Mouse (Mus musculus): ENCODE results near the gene Apba2. TPM values are rescaled to one million over a fixed set of nuclear protein-coding genes. Genes with fewer than 3 reads are reported as not detected.

Gene Apba2
- polyA plus RNA-seq, 1 experiment: not detected

DNA sequence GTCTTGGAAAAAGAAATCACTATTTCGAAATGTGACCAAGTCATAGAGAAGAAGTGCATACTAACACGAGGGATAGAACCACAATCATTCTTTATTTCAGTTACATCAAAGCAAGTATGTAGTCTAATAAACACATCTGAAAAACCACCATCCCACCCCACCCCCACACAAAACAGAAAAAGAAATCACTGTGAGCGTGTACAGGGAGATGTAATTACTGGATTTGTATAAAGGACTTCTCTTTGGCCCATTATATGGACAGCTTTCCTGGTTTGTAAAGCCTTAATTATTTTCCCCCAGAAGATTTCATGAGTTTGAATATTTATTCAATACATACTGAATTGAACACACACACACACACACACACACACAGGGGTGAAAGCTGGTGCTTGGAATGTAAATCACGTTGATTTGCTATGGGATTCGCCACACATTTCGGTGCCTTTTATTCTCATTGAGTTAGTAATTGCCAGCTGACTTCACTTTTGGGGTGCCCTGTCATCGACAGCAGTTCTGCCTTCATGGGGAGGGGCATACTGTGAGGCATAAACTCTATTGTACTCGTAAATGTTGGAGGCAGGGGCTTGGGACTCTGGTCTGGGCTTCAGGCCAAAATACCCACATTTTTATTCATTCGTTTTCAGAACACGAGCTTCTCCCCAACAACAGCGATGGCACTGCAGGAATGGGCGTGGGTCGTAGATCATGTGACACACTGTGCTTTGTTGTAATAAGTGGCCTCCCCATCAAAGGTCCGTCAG is 195.2 kb downstream of the Apba2 start:
- Histone ChIP-seq H3K4me3 (ENCODE audit: insufficient read depth, poor library complexity, severe bottlenecking) (no peak overlapping the region), H3K36me3 (ENCODE audit: control insufficient read depth, insufficient read depth) (no peaks in the 10 kb centered on the region), H3K79me2 (ENCODE audit: control insufficient read depth, insufficient read depth) (no peaks in the 10 kb centered on the region), H3K79me3 (ENCODE audit: low read depth) (no peaks in the 10 kb centered on the region), H3ac (ENCODE audit: control insufficient read depth, insufficient read length, low read depth) (no peak overlapping the region), H3K27me3 (ENCODE audit: control insufficient read depth, insufficient read depth, insufficient read length) (no peaks in the 10 kb centered on the region)
- TF ChIP-seq CEBPB (IDR thresholded peaks at IDR 0.05; ENCODE audit: low read depth) (no peak), FOSL1 (IDR thresholded peaks at IDR 0.05; ENCODE audit: insufficient read depth, low read length, poor library complexity, severe bottlenecking) (no peak), MYOG (IDR thresholded peaks at IDR 0.05; ENCODE audit: control insufficient read depth, extremely low read depth, insufficient read length) (no peak), CTCF (IDR thresholded peaks at IDR 0.05; ENCODE audit: control insufficient read depth, insufficient read depth, insufficient read length) (no peak), MYOD1 (IDR thresholded peaks at IDR 0.05; ENCODE audit: control insufficient read depth, insufficient read length, low read depth) (no peak), USF1 (IDR thresholded peaks at IDR 0.05; ENCODE audit: low read depth) (no peak), MAX (IDR thresholded peaks at IDR 0.05) (no peak)

DNA sequence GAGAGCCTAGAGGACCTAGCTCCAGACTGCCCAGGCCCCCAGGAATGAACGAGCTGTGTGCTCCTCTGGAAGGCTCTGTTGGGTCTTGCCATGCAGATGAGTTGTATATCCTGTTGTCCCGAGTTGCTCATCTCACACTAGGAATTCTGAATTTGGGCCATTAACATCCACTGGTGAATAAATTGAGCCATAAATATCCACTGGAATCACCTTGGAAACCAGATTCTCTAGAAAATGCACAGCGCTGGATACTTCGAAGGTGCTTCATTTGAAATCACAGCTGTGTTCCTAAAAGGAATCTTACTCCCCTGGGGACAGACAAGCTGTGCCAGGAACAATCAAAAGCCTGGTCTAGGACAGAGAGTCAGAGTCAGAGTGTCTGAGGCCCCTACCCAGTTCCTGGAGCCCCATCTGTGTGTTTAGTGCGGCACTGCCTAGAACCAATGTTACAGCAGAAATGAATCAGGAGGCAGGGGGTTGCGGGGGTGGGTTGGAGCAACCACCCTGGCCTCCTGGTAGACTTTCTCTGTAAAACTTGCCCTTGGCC is 196.4 kb downstream of the Apba2 start:
- Histone ChIP-seq H3K4me3 (ENCODE audit: insufficient read depth, poor library complexity, severe bottlenecking) (no peak overlapping the region), H3ac (ENCODE audit: control insufficient read depth, insufficient read length, low read depth) (no peak overlapping the region), H3K79me2 (ENCODE audit: control insufficient read depth, insufficient read depth) (no peaks in the 10 kb centered on the region), H3K36me3 (ENCODE audit: control insufficient read depth, insufficient read depth) (no peaks in the 10 kb centered on the region), H3K27me3 (ENCODE audit: control insufficient read depth, insufficient read depth, insufficient read length) (no peaks in the 10 kb centered on the region), H3K79me3 (ENCODE audit: low read depth) (no peaks in the 10 kb centered on the region)
- TF ChIP-seq CTCF (IDR thresholded peaks at IDR 0.05; ENCODE audit: control insufficient read depth, insufficient read depth, insufficient read length) (no peak), USF1 (IDR thresholded peaks at IDR 0.05; ENCODE audit: low read depth) (no peak), MYOD1 (IDR thresholded peaks at IDR 0.05; ENCODE audit: control insufficient read depth, insufficient read length, low read depth) (no peak), MYOG (IDR thresholded peaks at IDR 0.05; ENCODE audit: control insufficient read depth, extremely low read depth, insufficient read length) (no peak)

DNA sequence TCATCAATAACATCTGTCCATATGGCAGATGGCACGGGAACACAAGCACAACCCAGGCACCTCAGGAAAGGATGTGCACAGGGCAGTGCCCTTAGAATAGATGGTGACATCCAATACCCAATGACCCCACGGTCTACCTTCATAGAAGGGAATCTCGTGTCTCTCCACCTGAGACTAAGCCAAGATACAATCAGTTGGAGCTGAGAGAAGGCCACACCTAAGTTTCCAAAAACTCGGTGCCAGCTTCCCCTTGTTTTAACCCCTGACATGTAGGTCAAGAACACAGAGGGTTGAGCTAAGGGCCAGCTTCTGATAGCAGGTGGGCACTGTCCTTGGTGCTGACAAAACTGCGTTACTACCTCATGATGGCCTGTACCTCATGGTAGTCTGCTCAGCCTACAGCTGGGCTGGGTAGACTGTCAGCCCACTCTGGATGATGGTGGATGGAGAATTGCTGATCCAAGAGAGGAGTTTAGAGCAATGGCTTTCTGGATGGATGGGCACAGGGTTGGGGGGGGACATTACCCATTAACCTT is 202.6 kb downstream of the Apba2 start:
- H3K36me3 ChIP-seq (ENCODE audit: control insufficient read depth, insufficient read depth): no peaks in the 10 kb centered on the region
- no peak overlapping the region for H3K4me3 ChIP-seq (ENCODE audit: insufficient read depth, poor library complexity, severe bottlenecking)
- H3K27me3 ChIP-seq (ENCODE audit: control insufficient read depth, insufficient read depth, insufficient read length): no peaks in the 10 kb centered on the region
- H3K79me3 ChIP-seq (ENCODE audit: low read depth): no peaks in the 10 kb centered on the region
- TF ChIP-seq MYOG (IDR thresholded peaks at IDR 0.05; ENCODE audit: control insufficient read depth, extremely low read depth, insufficient read length) (no peak), USF1 (IDR thresholded peaks at IDR 0.05; ENCODE audit: low read depth) (no peak), MAX (IDR thresholded peaks at IDR 0.05) (no peak), MYOD1 (IDR thresholded peaks at IDR 0.05; ENCODE audit: control insufficient read depth, insufficient read length, low read depth) (no peak), CEBPB (IDR thresholded peaks at IDR 0.05; ENCODE audit: low read depth) (no peak), CTCF (IDR thresholded peaks at IDR 0.05; ENCODE audit: control insufficient read depth, insufficient read depth, insufficient read length) (no peak), FOSL1 (IDR thresholded peaks at IDR 0.05; ENCODE audit: insufficient read depth, low read length, poor library complexity, severe bottlenecking) (no peak)
- H3ac ChIP-seq (ENCODE audit: control insufficient read depth, insufficient read length, low read depth): no peak overlapping the region
- no peaks in the 10 kb centered on the region for H3K79me2 ChIP-seq (ENCODE audit: control insufficient read depth, insufficient read depth)

DNA sequence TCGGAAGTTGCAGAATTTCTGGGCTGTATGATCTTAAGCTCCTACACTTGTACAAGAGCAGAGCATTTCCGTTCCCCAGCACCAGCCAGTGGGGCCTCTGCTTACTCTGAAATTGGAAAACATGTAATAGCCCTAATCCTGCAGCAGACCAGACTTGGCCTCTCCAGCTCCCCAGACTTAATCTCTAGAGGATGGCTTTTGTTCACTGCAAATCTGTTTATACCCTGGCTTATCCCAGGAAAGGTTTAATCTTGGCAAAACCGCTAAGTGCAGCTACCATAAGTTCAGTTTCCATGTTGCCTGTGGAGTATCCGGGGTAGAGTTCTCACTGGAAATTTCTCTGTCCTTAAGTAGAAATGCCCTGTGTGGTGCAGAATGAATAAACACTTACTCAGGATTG is 206.7 kb downstream of the Apba2 start:
- H3ac ChIP-seq (ENCODE audit: control insufficient read depth, insufficient read length, low read depth): no peak overlapping the region
- H3K27me3 ChIP-seq (ENCODE audit: control insufficient read depth, insufficient read depth, insufficient read length): no peaks in the 10 kb centered on the region
- H3K79me2 ChIP-seq (ENCODE audit: control insufficient read depth, insufficient read depth): no peaks in the 10 kb centered on the region
- TF ChIP-seq FOSL1 (IDR thresholded peaks at IDR 0.05; ENCODE audit: insufficient read depth, low read length, poor library complexity, severe bottlenecking) (no peak), USF1 (IDR thresholded peaks at IDR 0.05; ENCODE audit: low read depth) (no peak), CEBPB (IDR thresholded peaks at IDR 0.05; ENCODE audit: low read depth) (no peak), MYOD1 (IDR thresholded peaks at IDR 0.05; ENCODE audit: control insufficient read depth, insufficient read length, low read depth) (no peak), CTCF (IDR thresholded peaks at IDR 0.05; ENCODE audit: control insufficient read depth, insufficient read depth, insufficient read length) (no peak), MYOG (IDR thresholded peaks at IDR 0.05; ENCODE audit: control insufficient read depth, extremely low read depth, insufficient read length) (no peak), MAX (IDR thresholded peaks at IDR 0.05) (no peak)
- H3K4me3 ChIP-seq (ENCODE audit: insufficient read depth, poor library complexity, severe bottlenecking): no peak overlapping the region
- H3K79me3 ChIP-seq (ENCODE audit: low read depth): no peaks in the 10 kb centered on the region
- H3K36me3 ChIP-seq (ENCODE audit: control insufficient read depth, insufficient read depth): no peaks in the 10 kb centered on the region

DNA sequence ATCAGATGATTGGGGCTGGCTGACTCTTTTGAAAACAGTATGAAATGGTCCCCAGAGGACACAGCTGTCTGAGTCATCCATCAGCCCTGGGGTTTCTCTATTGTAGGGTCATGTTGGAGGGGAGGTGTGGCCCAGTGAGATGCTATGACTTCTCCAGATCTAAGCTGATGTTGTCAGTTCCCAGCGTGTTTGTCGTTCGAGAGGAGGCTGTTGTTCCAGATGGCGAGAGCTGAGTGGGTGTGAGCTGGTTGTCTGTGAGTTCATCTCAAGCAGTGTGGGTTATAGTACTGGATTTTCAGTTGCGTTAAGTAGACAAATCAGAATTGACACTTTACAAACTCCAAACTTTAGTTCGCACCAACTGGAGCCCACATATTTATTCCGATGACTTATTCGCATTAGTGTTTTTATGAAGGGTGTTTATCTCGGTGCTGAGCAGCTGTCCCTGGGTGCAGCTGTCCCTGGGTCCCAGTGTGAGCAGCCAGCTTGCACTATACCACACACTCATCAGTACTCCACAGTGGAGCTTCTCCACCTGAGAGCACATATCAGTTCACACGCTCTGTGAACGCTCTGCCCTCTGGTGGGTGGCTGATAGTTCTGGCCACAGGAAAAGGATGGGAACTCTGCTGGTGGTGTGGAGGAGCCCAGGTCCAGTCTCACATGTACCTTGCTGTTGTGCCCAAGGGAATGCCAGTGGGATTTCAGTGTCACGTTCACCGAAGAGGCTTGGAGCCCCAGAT is 208.2 kb downstream of the Apba2 start:
- no peak overlapping the region for H3K4me3 ChIP-seq (ENCODE audit: insufficient read depth, poor library complexity, severe bottlenecking)
- H3ac ChIP-seq (ENCODE audit: control insufficient read depth, insufficient read length, low read depth): no peak overlapping the region
- no peaks in the 10 kb centered on the region for H3K79me3 ChIP-seq (ENCODE audit: low read depth)
- no peaks in the 10 kb centered on the region for H3K27me3 ChIP-seq (ENCODE audit: control insufficient read depth, insufficient read depth, insufficient read length)
- H3K79me2 ChIP-seq (ENCODE audit: control insufficient read depth, insufficient read depth): no peaks in the 10 kb centered on the region
- TF ChIP-seq MAX (IDR thresholded peaks at IDR 0.05) (no peak), MYOG (IDR thresholded peaks at IDR 0.05; ENCODE audit: control insufficient read depth, extremely low read depth, insufficient read length) (no peak), USF1 (IDR thresholded peaks at IDR 0.05; ENCODE audit: low read depth) (no peak), MYOD1 (IDR thresholded peaks at IDR 0.05; ENCODE audit: control insufficient read depth, insufficient read length, low read depth) (no peak), CEBPB (IDR thresholded peaks at IDR 0.05; ENCODE audit: low read depth) (no peak), FOSL1 (IDR thresholded peaks at IDR 0.05; ENCODE audit: insufficient read depth, low read length, poor library complexity, severe bottlenecking) (no peak)
- no peaks in the 10 kb centered on the region for H3K36me3 ChIP-seq (ENCODE audit: control insufficient read depth, insufficient read depth)
